Mouse (Mus musculus) kidney, adult 9 months (tissue): ENCODE measurements around the gene Efr3b.
"Not testable (repeated sequence)": the region's sequence is repeated elsewhere in the genome, so short reads cannot be mapped to it uniquely, and the experiment has no call there.

Source experiments
- DNase-seq: peaks from one replicate; pipeline ENCODE4 v3.0.0; 2022

Efr3b gene

DNA sequence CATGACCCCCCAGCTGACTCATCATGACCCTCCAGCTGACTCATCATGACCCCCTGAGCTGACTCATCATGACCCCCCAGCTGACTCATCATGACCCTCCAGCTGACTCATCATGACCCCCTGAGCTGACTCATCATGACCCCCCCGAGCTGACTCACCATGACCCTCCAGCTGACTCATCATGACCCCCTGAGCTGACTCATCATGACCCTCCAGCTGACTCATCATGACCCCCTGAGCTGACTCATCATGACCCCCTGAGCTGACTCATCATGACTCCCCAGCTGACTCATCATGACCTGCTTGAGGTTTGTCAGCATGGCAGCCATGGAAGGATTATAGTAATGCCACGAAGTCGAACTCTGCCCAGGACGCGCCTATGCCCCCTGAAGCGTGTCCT lies 65.5 kb downstream of the Efr3b start:
- DNase-seq = not testable (repeated sequence)

DNA sequence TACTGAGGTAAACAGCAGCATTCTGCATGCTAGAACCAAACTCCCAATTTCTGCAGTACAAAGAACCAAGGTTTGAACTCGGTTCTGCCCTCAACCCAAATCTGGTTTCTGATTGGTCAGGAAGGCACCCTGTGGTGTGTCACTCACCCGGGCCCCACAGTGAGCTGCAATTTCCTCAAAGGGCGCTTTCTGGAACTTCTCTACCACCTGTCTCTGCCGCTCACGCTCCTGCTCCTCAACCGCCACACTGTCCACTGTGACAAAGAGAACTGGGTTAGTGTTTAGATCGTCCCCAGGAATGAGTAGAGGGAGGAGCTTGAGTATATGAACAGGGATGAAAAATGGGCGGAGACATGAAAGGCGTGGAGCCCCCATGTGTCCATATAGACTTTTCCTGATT lies 70.3 kb downstream of the Efr3b start:
- DNase-seq = no peak

DNA sequence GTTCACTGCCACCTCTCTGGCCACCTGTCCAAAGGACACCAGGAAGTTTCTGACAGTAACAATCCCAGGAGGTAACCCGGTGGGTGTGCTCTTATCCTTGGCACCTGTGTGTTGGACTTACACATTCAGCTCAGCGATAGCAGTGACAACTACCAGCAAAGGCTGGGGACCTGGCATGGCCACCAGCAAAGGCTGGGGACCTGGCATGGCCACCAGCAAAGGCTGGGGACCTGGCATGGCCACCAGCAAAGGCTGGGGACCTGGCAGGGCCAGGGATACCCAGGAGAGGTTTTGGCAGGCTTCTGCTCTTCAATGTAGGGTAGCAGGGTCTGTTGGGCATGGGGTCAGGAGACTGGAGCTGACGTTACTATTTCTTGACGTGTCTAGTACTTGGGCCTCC lies 71.5 kb downstream of the Efr3b start:
- DNase-seq = no peak

DNA sequence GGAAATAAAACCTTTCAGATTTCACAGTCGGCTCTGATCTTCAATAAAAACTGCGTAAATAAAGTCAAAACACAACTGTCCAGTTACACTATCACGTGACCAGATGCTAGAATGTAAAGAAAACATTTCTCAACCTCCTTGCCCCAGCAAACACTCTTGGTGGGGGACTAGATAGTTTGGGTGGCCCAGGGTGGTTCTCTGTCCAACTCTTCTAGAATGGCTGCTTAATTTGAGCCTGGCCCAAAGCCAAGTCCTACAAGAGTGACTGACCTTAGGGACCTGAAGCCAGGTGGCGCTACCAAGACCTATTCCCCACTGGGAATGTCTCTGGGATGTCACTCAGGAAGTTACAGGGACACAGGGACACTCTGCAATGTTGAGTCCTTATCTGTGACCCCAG lies 78.2 kb downstream of the Efr3b start:
- peak; percentile 14 for DNase-seq

DNA sequence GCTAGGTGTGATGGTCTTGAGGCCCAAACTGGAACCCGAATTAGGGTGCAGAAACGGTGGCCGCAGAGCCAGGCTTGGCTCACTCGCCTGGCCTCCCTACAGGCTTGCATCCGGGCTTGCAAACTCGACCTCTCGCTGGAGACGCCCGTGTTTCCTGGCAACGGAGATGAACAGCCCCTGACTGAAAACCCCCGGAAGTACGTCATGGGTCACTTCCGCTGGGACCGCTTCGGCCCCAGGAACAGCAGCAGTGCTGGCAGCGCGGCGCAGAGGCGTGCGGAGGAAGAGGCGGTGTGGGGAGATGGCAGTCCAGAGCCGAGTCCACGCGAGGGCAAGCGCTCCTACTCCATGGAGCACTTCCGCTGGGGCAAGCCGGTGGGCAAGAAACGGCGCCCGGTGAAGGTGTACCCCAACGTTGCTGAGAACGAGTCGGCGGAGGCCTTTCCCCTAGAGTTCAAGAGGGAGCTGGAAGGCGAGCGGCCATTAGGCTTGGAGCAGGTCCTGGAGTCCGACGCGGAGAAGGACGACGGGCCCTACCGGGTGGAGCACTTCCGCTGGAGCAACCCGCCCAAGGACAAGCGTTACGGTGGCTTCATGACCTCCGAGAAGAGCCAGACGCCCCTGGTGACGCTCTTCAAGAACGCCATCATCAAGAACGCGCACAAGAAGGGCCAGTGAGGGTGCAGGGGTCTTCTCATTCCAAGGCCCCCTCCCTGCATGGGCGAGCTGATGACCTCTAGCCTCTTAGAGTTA lies 78.7 kb downstream of the Efr3b start:
- DNase-seq = peak; percentile 86

DNA sequence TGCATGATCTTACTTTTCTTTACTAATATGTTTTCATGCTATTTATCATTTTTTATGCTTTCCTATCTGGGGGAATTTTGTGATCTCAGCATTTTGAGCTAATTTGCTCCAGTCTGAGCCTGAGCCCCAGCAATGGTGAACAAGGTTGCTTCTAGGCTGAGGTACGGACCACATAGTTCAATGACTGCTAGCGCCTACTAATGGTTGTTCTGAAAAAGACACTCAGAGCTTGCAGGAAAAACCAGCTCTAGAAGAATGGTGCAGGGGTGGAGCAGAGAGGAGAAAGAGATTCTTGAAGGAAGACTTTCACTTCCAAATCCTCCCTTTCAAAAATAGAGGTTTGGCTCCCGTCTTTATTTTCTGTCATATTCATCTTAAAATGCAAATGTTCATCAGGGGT lies 82.4 kb downstream of the Efr3b start:
- no peak for DNase-seq

DNA sequence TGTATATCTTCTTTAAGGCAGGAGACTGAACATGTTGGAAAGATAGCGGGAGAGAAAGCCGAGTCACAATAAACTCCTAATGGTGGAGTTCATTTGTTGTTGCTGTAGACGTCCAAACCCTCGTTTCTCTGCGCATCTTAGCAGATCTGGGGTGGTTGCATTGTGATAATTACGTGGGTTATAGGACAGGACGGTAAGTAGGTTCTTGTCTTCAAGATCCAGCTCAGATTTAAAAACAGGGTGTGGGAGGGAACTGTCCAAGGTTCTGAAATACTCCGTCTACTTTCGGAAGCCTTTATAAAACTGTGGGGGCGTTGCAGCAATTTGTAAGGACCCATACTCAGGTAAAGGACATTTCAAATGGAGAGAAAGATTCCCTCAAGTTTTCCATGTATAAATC lies 83.3 kb downstream of the Efr3b start:
- peak; percentile 17 for DNase-seq

DNA sequence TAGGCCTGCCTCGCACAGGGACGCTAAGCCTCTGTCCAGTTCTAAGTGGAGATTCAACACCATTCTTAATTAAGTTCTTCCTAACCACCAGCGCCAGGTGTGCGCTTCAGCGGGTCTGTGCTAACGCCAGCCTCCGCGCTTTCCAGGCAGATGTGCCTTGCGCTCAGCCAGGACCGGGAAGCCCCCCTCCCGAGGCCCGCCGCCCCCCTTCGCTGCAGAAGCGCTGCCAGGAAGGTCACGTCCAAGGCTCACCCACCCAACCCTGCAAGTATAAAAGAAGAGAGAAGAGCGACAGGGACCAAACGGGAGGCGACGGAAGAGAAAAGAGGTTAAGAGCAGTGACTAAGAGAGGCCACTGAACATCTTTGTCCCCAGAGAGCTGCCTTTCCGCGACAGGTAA lies 84.1 kb downstream of the Efr3b start, which contains the start of gene Pomc:
Gene Pomc (plus strand): TSS at position 301 of the 400 bp plus-strand sequence.
- no peak for DNase-seq

DNA sequence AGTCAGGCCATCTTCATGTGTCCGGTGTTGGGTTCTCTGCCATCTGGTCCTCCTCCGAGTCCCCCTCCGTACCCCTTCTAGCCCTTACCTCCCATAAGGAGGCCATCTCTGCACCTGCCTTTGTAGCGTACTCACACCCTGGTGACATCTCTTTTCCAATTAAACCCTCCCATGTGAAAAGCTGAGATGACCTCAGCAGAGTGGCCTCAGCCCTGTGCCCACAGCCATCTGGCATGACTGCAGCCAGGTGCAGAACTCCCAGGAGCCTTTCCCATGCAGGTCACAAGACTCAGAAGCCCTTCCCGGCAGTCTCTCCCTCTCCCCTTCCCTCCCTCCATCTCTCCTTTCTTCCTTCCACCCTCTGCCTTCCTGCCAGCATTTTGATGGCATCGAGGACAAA lies 91.2 kb downstream of the Efr3b start:
- no peak for DNase-seq

DNA sequence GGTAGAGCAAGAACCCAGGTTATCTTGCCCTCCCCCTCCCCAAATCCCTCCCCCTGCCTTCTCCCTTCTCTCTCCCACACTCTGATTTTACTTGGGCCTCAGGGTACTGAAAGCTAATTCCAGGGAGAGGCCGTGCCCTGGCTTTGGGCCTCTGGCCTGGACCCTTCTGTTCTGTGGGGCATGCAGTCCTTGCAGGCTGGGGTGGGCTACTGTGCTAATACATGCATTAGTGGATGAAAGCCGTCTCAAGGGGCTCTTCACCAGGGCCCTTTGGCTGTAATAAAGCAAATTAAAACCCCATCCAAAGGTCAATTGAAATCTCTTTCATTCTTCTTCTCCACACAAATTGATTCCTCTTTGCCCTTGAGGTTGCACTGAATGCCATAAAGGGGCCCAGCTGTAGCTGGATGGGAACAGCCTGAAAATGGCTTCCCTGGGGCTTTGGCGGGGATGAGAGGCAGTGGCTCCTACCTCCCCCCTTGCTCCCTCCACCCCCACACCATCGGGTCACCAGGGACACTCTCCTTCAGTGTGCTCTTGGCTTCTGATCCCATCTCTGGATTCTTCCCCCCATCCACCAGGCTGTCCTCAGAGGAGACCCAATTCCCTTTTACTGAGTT lies 94.2 kb downstream of the Efr3b start:
- no peak for DNase-seq

DNA sequence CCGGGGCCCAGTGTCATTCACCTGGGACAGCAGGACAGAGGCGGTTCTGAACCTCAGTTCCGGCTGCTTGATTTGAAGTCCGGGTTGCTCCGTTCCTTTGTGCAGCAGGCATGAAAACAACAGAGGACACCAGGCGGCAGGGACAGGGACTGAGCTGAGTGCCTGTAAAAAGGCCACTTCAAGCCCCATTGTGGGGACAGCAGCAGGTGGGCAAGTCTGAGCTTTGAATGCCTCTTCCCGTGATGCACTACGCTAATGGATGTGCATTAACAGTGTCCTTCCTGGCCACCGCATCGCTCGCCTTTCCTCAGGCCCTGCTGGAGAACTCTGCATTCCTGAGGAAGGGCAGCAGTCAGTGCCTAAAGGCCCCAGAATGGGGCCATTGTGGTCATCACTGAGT lies 96.7 kb downstream of the Efr3b start:
- no peak for DNase-seq

DNA sequence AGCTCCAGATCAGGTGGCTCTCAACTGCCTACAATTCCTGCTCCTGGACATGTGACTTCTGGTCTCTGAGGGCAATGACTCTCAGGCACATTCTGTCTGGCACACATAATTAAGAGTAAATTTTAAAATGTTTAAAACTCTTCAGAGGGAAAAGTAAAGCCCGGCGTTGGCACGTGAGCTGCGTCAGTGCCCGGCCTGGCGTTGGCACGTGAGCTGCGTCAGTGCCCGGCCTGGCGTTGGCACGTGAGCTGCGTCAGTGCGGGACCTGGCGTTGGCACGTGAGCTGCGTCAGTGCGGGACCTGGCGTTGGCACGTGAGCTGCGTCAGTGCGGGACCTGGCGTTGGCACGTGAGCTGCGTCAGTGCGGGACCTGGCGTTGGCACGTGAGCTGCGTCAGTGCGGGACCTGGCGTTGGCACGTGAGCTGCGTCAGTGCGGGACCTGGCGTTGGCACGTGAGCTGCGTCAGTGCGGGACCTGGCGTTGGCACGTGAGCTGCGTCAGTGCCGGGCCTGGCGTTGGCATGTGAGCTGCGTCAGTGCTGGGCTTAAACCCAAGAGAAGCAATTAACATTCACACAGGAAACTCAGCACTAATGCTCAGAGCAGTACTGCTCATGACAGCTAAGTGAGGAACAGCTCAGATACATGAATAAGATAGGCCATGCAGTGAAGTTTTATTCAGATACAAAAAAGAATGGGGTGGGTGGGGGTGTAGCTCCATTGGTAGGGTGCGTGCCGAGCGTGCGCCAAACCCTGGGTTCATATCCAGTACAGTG lies 108.4 kb downstream of the Efr3b start:
- not testable (repeated sequence) for DNase-seq

DNA sequence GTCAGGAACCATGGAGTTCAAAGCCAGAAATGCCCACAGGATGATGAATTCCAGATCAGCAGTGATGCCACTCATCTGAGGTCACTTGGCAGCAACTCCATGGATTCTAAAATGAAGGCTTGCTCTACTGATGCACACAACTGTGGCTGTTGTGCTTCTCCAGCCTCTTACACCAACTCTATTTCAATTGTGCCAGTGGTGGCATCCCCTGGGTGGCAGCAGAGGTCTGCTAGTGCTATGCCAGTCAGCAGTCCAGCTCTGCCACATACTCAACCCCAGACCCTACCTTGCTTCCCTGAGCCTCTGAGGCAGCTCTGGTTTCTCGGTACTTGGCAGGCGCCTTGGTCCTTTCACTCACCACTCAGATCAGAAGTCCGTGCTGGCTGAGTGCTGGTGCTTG lies 109.9 kb downstream of the Efr3b start:
- no peak for DNase-seq

DNA sequence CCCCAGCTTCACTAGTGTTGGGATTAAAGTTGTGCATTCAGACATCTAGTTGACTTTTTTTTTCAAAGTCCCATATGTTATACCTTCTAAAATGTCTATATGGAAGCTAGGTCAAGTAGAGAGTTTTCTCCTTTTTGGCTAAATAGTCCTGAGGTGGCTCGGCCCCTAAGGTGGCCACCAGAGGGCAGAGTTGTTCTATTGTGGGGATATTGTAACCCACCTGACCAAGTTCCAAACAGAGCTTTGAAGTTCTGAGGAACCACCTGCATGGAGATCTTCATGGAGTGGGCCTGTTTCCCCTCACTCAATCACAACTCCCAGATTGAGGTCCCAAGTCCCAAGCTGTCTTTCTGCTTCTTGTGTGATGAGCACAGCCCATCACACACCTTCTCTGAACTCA lies 112.6 kb downstream of the Efr3b start:
- peak; percentile 72 for DNase-seq

DNA sequence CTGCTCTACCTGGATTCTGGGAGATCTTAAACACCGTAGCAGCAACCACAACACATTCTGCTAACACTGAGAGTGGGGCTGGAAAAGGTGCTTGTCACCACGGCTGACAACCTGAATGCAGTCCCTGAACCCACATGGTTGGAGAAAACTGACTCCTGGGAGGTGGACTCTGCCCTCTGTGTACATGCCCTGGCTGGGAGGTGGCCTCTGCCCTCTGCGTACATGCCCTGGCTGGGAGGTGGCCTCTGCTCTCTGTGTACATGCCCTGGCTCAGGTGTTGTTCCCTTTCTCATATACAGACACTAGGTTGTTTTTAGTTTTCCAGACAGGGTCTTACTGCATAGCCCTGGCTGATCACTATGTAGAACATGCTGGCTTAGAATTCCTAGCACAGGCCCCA lies 119.3 kb downstream of the Efr3b start:
- peak; percentile 47 for DNase-seq

DNA sequence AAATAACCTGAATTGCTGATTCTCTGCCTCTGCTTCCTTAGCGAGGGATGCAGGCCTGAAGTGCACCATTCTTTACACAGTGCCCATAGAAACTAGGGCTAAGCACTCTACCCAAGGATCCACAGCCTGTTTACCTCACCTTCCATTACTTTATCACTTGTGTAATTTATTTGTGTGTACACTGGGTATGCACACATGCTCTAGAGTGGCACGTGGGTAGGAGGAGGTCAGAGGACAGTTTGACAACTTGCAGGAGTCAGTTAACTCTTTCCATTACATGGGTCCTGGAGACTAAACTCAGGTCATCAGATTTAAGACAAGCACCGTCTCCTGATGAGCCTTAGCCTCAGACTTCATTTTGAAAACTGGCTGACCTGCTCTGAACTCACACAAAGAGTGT lies 120.1 kb downstream of the Efr3b start:
- no peak for DNase-seq

DNA sequence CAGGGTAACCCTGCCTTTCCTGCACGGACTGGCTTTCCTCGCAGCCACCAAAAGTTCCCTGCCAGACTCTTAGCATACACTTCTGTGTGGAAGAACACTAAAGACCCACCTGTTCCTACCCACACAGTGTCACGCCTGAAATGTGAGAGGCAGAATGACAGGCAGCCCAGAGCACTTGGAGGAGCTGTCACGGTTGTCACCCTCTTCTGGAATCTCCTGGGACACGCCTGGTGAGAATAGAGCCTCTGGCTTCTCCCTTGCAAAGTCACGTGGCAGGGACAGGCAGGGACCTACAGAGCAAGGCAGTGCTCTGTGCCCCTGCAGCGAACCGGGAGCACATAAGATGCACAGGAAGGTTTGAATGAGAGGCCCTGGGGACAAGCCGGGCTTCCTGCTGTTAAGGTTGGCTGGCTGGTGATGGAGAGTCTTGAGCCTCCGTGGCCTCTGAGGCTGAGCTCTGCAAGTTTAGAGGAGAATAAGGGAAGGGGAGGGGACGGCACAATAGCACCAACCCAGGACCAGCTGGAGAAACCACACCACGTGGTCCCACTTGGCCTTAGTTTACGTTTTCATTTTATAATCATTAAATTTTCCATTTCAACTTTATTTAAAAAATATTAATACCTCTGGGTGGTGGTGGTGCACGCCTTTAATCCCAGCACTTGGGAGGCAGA lies 120.9 kb downstream of the Efr3b start:
- no peak for DNase-seq

DNA sequence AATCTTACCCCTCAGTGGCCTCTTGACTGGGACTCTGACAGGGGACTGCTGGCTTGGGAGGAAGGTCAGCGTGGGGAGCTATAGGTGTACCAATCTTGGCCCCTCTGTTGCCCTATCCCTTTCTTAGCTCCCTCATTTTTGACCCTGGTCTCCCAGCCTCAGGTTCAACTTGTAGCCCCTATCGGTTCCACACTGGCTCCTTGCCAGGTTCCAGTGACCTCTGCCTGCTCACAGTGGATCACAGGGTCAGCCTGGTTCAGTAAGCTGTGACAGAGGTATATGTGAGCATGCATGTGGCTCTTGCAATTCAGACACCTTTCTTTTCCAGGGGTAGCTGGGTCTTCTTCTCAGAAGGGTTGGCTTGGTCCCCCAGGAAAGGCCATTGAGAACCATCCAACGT lies 122.9 kb downstream of the Efr3b start:
- DNase-seq = no peak
